Mouse (Mus musculus) cerebellum, adult 2 months (tissue): ENCODE measurements at regions not wholly inside any gene's neighbourhood (a gene's known extent, or its start where the extent isn't known, plus 50 kb on each side); places are given as distances from the start of the nearest gene placed in this dataset.

ENCODE experiments used
- CTCF ChIP-seq: fragments of 200-500 bp; IDR thresholded peaks from 2 replicates; pipeline ENCODE4 v1.5.1; 2011; ENCODE audit warnings: low read depth, mild to moderate bottlenecking, control low read depth, low read length, moderate library complexity, borderline replicate concordance; ENCODE audit not compliant: insufficient read depth
- POLR2A ChIP-seq: fragments of 200-500 bp; IDR thresholded peaks from 2 replicates; pipeline ENCODE4 v1.6.1; 2011; ENCODE audit warnings: low read length, control low read depth, borderline replicate concordance; ENCODE audit not compliant: insufficient read depth

DNA sequence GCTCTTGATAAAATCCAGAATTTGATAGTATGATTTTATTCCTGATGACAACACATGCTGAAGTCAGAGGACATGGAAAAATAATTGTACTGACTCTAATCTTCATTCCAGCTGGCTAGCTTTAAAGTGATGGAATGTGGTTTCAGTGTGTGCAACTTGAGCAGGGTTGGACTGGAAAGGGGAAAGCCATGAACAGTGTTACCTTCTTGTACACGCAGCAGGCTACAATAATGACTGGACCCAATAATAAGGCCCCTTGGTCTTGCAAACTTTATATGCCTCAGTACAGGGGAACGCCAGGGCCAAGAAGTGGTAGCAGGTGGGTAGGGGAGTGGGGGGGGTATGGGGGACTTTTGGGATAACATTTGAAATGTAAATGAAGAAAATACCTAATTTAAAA lies 90.8 kb upstream of the B430305J03Rik start:
- TF ChIP-seq CTCF (no peak), POLR2A (no peak)
